ENCODE assay signal across 8 mouse cellular contexts in genomic region chr17:36914108-36914507, GRCm38 (mm10). TPM values are rescaled to one million over a fixed set of nuclear protein-coding genes. Genes with fewer than 3 reads are reported as not detected.
A peak's percentile ranks its signal among the peaks of the same experiment; 100 is the strongest.
DNase-seq lines count a peak whose midpoint lies in the region; ATAC-seq lines count a peak whose summit lies in the region.

No protein-coding gene starts in this region.

- 6% methylated on average over 2 of the region's 2 CpGs for WGBS in heart, embryonic 10.5 days

- H3K27me3 ChIP-seq in heart, embryonic 10.5 days (ENCODE audit: insufficient read depth, poor library complexity, severe bottlenecking) = peaks cover 5% of the 10 kb centered on the region; the same call in 1 of the 2 replicates

- ATAC-seq in granulocyte monocyte progenitor cell, adult 5-6 weeks (replicated peaks; ENCODE audit: poor library complexity, severe bottlenecking) = peak; percentile 77
- peak; percentile 77 for ATAC-seq in megakaryocyte-erythroid progenitor cell, adult 5-6 weeks (replicated peaks; ENCODE audit: low FRiP score, low TSS enrichment, poor library complexity, severe bottlenecking)

- no peaks in the 10 kb centered on the region for H3K4me1 ChIP-seq in heart, embryonic 10.5 days

- H3K27ac ChIP-seq in heart, embryonic 10.5 days = no peak overlapping the region

- no peaks in the 10 kb centered on the region for H3K9me3 ChIP-seq in heart, embryonic 10.5 days

- no peak overlapping the region for H3K4me3 ChIP-seq in heart, embryonic 10.5 days

- peak; percentile 69 to 87 for DNase-seq in heart, adult 18-20 months
- DNase-seq in heart, embryonic 10.5 days (ENCODE audit: low spot score) = no peak
- DNase-seq in ZHBTc4 (ENCODE audit: low read depth, low spot score) = peak; percentile 87
- DNase-seq in cerebellum, postnatal 4 days (ENCODE audit: low spot score in 2 of 2) = peak; percentile 31 to 74
- DNase-seq in layer of hippocampus, postnatal 14 days (ENCODE audit: low spot score in 2 of 2) = peak; percentile 56 to 77
- DNase-seq in spleen, postnatal 10 days (ENCODE audit: low spot score in 2 of 2) = peak; percentile 66 to 88

- no peaks in the 10 kb centered on the region for H3K36me3 ChIP-seq in heart, embryonic 10.5 days

RNA-seq across cellular contexts. Expression of gene Trim31, which starts 16.2 kb away (rescaled TPM):
- total RNA-seq in heart, adult 18-20 months (2021) = not detected
- not detected in 2 replicates for polyA plus RNA-seq in heart, embryonic 10.5 days (2016; fragmentation: Nextera tagmentation; extraction: Ambion mirVana)
- total RNA-seq in granulocyte monocyte progenitor cell, adult 5-6 weeks (2014; fragmentation: Nextera tagmentation) = not detected in 2 replicates
- total RNA-seq in granulocyte monocyte progenitor cell, adult 5-6 weeks (2017) = not detected in 2 replicates
- total RNA-seq in layer of hippocampus, postnatal 14 days (2021) = not detected
- not detected in 2 replicates for total RNA-seq in megakaryocyte-erythroid progenitor cell, adult 5-6 weeks (2014; fragmentation: Nextera tagmentation)
- total RNA-seq in megakaryocyte-erythroid progenitor cell, adult 5-6 weeks (2017) = not detected in 2 replicates

RNA-seq across cellular contexts. Expression of gene Trim40, which starts 24.2 kb away (rescaled TPM):
- not detected for total RNA-seq in heart, adult 18-20 months (2021)
- not detected in 2 replicates for polyA plus RNA-seq in heart, embryonic 10.5 days (2016; fragmentation: Nextera tagmentation; extraction: Ambion mirVana)
- not detected in 2 replicates for total RNA-seq in granulocyte monocyte progenitor cell, adult 5-6 weeks (2014; fragmentation: Nextera tagmentation)
- not detected in 2 replicates for total RNA-seq in granulocyte monocyte progenitor cell, adult 5-6 weeks (2017)
- not detected for total RNA-seq in layer of hippocampus, postnatal 14 days (2021)
- total RNA-seq in megakaryocyte-erythroid progenitor cell, adult 5-6 weeks (2014; fragmentation: Nextera tagmentation) = not detected in 2 replicates
- total RNA-seq in megakaryocyte-erythroid progenitor cell, adult 5-6 weeks (2017) = not detected in 2 replicates

RNA-seq across cellular contexts. Expression of gene Rnf39, which starts 28.6 kb away (rescaled TPM):
- total RNA-seq in heart, adult 18-20 months (2021) = under 1 TPM; 0.72 to 0.87 TPM
- not detected in 2 replicates for polyA plus RNA-seq in heart, embryonic 10.5 days (2016; fragmentation: Nextera tagmentation; extraction: Ambion mirVana)
- total RNA-seq in granulocyte monocyte progenitor cell, adult 5-6 weeks (2014; fragmentation: Nextera tagmentation) = not detected in 2 replicates
- total RNA-seq in granulocyte monocyte progenitor cell, adult 5-6 weeks (2017) = not detected in 2 replicates
- 1 to 10 TPM; 4.2 to 4.6 TPM for total RNA-seq in layer of hippocampus, postnatal 14 days (2021)
- not detected in 2 replicates for total RNA-seq in megakaryocyte-erythroid progenitor cell, adult 5-6 weeks (2014; fragmentation: Nextera tagmentation)
- not detected in 2 replicates for total RNA-seq in megakaryocyte-erythroid progenitor cell, adult 5-6 weeks (2017)

RNA-seq across cellular contexts. Expression of gene Ppp1r11, which starts 37.4 kb away (rescaled TPM):
- total RNA-seq in heart, adult 18-20 months (2021) = 100 to 1,000 TPM in 1 of 2 experiments, 10 to 100 TPM in 1; 95.7 to 113 TPM
- 98.8 and 121 TPM in 2 replicates for polyA plus RNA-seq in heart, embryonic 10.5 days (2016; fragmentation: Nextera tagmentation; extraction: Ambion mirVana)
- total RNA-seq in granulocyte monocyte progenitor cell, adult 5-6 weeks (2014; fragmentation: Nextera tagmentation) = 81.0 and 96.9 TPM in 2 replicates
- total RNA-seq in granulocyte monocyte progenitor cell, adult 5-6 weeks (2017) = 91.6 and 110 TPM in 2 replicates
- 10 to 100 TPM; 88.6 to 96.9 TPM for total RNA-seq in layer of hippocampus, postnatal 14 days (2021)
- total RNA-seq in megakaryocyte-erythroid progenitor cell, adult 5-6 weeks (2014; fragmentation: Nextera tagmentation) = 61.5 and 88.0 TPM in 2 replicates
- 53.8 and 72.8 TPM in 2 replicates for total RNA-seq in megakaryocyte-erythroid progenitor cell, adult 5-6 weeks (2017)

RNA-seq across cellular contexts. Expression of gene Znrd1, which starts 44.3 kb away (rescaled TPM):
- 10 to 100 TPM; 29.1 to 31.1 TPM for total RNA-seq in heart, adult 18-20 months (2021)
- polyA plus RNA-seq in heart, embryonic 10.5 days (2016; fragmentation: Nextera tagmentation; extraction: Ambion mirVana) = 45.2 and 55.4 TPM in 2 replicates
- 81.6 and 134 TPM in 2 replicates for total RNA-seq in granulocyte monocyte progenitor cell, adult 5-6 weeks (2014; fragmentation: Nextera tagmentation)
- total RNA-seq in granulocyte monocyte progenitor cell, adult 5-6 weeks (2017) = 25.6 and 35.4 TPM in 2 replicates
- 10 to 100 TPM; 29.3 to 34.2 TPM for total RNA-seq in layer of hippocampus, postnatal 14 days (2021)
- 47.7 and 94.1 TPM in 2 replicates for total RNA-seq in megakaryocyte-erythroid progenitor cell, adult 5-6 weeks (2014; fragmentation: Nextera tagmentation)
- total RNA-seq in megakaryocyte-erythroid progenitor cell, adult 5-6 weeks (2017) = 17.7 and 35.3 TPM in 2 replicates
